Mouse (Mus musculus) T-cell, adult 2 months (primary cell): ENCODE results near the gene Trip12.
A peak's percentile ranks its signal among the peaks of the same experiment; 100 is the strongest.

Experiments
- DNase-seq: peaks from one replicate; pipeline ENCODE4 v3.0.0; 2022; ENCODE audit warnings: low spot score

Trip12 gene

GRCm38 (mm10) chr1:84795335-84795734, 45.0 kb downstream of the Trip12 start:
- no peak for DNase-seq

GRCm38 (mm10) chr1:84791393-84791792, 48.9 kb downstream of the Trip12 start:
- no peak for DNase-seq

GRCm38 (mm10) chr1:84780630-84781029, 59.7 kb downstream of the Trip12 start:
- peak; percentile 10 for DNase-seq

GRCm38 (mm10) chr1:84777455-84777854, 62.9 kb downstream of the Trip12 start:
- DNase-seq, result no peak

- DNase-seq, result no peak
Measured at GRCm38 (mm10) chr1:84758843-84759242, 81.5 kb downstream of the Trip12 start.

GRCm38 (mm10) chr1:84742156-84742555, 98.2 kb downstream of the Trip12 start:
- no peak for DNase-seq

GRCm38 (mm10) chr1:84740080-84740479, 100.2 kb downstream of the Trip12 start:
- no peak for DNase-seq

GRCm38 (mm10) chr1:84737097-84737496, 103.2 kb downstream of the Trip12 start:
- no peak for DNase-seq

GRCm38 (mm10) chr1:84733799-84734198, 106.5 kb downstream of the Trip12 start:
- DNase-seq, result no peak

- no peak for DNase-seq
Measured at GRCm38 (mm10) chr1:84731763-84732162, 108.6 kb downstream of the Trip12 start.

- no peak for DNase-seq
Measured at GRCm38 (mm10) chr1:84722841-84723240, 117.5 kb downstream of the Trip12 start.

- no peak for DNase-seq
Measured at GRCm38 (mm10) chr1:84722371-84722770, 117.9 kb downstream of the Trip12 start.

- DNase-seq, result no peak
Measured at GRCm38 (mm10) chr1:84721942-84722341, 118.4 kb downstream of the Trip12 start.

GRCm38 (mm10) chr1:84709810-84710785, 130.2 kb downstream of the Trip12 start:
- peak; percentile 51 for DNase-seq

- DNase-seq, result no peak
Measured at GRCm38 (mm10) chr1:84709406-84709805, 130.9 kb downstream of the Trip12 start.

GRCm38 (mm10) chr1:84700254-84700653, 140.1 kb downstream of the Trip12 start:
- no peak for DNase-seq

GRCm38 (mm10) chr1:84697136-84697535, 143.2 kb downstream of the Trip12 start:
- DNase-seq, result peak; percentile 15

- no peak for DNase-seq
Measured at GRCm38 (mm10) chr1:84695517-84696411, 144.6 kb downstream of the Trip12 start, which contains the start of gene Dner. Gene Dner, minus strand, starts transcription at chr1:84696221.

GRCm38 (mm10) chr1:84694688-84695474, 145.4 kb downstream of the Trip12 start:
- DNase-seq, result no peak

- DNase-seq, result no peak
Measured at GRCm38 (mm10) chr1:84677910-84678309, 162.4 kb downstream of the Trip12 start.
